Mouse (Mus musculus): ENCODE measurements at regions not wholly inside any gene's neighbourhood (a gene's known extent, or its start where the extent isn't known, plus 50 kb on each side); places are given as distances from the start of the nearest gene placed in this dataset.

- no peak for TF ChIP-seq CTCF (IDR thresholded peaks at IDR 0.05)
- TF ChIP-seq EP300 (IDR thresholded peaks at IDR 0.05) = no peak
Measured at GRCm38 (mm10) chr15:37110462-37110861, 102.9 kb upstream of the Zfp706 start.

Measured in lung, postnatal 0 days (tissue).